Mouse (Mus musculus): ENCODE measurements around the gene Cd163l1. TPM values are rescaled to one million over a fixed set of nuclear protein-coding genes. Genes with fewer than 3 reads are reported as not detected.
A peak's percentile ranks its signal among the peaks of the same experiment; 100 is the strongest.

The Cd163l1 gene
- polyA plus RNA-seq, 2 experiments, result 0.04 to 0.11 TPM

GRCm38 (mm10) chr7:140206904-140207303, 11.2 kb upstream of the Cd163l1 start:
- no peak overlapping the region for H3K4me2 ChIP-seq (replicated peaks; ENCODE audit: low read depth, low read length, severe bottlenecking)
- no peak overlapping the region for H3K27ac ChIP-seq (replicated peaks; ENCODE audit: low read depth, low read length)
- no peak for TF ChIP-seq POLR2A (IDR thresholded peaks at IDR 0.05; ENCODE audit: borderline replicate concordance, extremely low read depth, insufficient read depth, insufficient read length)
- H3K4me1 ChIP-seq (ENCODE audit: control insufficient read depth, insufficient read depth, low read length), result no peaks in the 10 kb centered on the region
- DNase-seq (ENCODE audit: low spot score) (no peak), ATAC-seq (ENCODE audit: low FRiP score, low read depth) (no peak)
- no peak overlapping the region for H3K9ac ChIP-seq (ENCODE audit: low read depth, low read length, severe bottlenecking)
- H3K36me3 ChIP-seq (ENCODE audit: control insufficient read depth, insufficient read depth, low read length), result no peaks in the 10 kb centered on the region
- H3K27me3 ChIP-seq (ENCODE audit: control insufficient read depth, insufficient read depth, low read length), result no peaks in the 10 kb centered on the region
- no peaks in the 10 kb centered on the region for H3K9me3 ChIP-seq (ENCODE audit: control insufficient read depth, low read length)
- WGBS, result 79% methylated on average over 3 of the region's 3 CpGs
- no peak overlapping the region for H3K4me3 ChIP-seq (replicated peaks; ENCODE audit: low read length)

- ATAC-seq (ENCODE audit: low FRiP score, low read depth), result no peak
- H3K4me1 ChIP-seq (ENCODE audit: control insufficient read depth, insufficient read depth, low read length), result no peaks in the 10 kb centered on the region
- no peak overlapping the region for H3K9ac ChIP-seq (ENCODE audit: low read depth, low read length, severe bottlenecking)
- WGBS, result 71% methylated on average over 8 of the region's 8 CpGs
- no peaks in the 10 kb centered on the region for H3K9me3 ChIP-seq (ENCODE audit: control insufficient read depth, low read length)
- DNase-seq (ENCODE audit: low spot score), result no peak
- H3K27me3 ChIP-seq (ENCODE audit: control insufficient read depth, insufficient read depth, low read length), result no peaks in the 10 kb centered on the region
- no peak for TF ChIP-seq POLR2A (IDR thresholded peaks at IDR 0.05; ENCODE audit: borderline replicate concordance, extremely low read depth, insufficient read depth, insufficient read length)
- no peak overlapping the region for H3K4me2 ChIP-seq (replicated peaks; ENCODE audit: low read depth, low read length, severe bottlenecking)
- H3K27ac ChIP-seq (replicated peaks; ENCODE audit: low read depth, low read length), result no peak overlapping the region
- no peak overlapping the region for H3K4me3 ChIP-seq (replicated peaks; ENCODE audit: low read length)
- no peaks in the 10 kb centered on the region for H3K36me3 ChIP-seq (ENCODE audit: control insufficient read depth, insufficient read depth, low read length)
These were observed 9.9 kb upstream of the Cd163l1 start for GRCm38 (mm10) chr7:140208153-140208552.

- WGBS, result 80% methylated on average over 3 of the region's 3 CpGs
These were observed 9.4 kb upstream of the Cd163l1 start for GRCm38 (mm10) chr7:140208677-140209076.

GRCm38 (mm10) chr7:140213841-140214240, 4.2 kb upstream of the Cd163l1 start:
- Histone ChIP-seq H3K9ac (ENCODE audit: low read depth, low read length, severe bottlenecking) (no peak overlapping the region), H3K27me3 (ENCODE audit: control insufficient read depth, insufficient read depth, low read length) (no peaks in the 10 kb centered on the region), H3K27ac (replicated peaks; ENCODE audit: low read depth, low read length) (no peak overlapping the region), H3K4me3 (replicated peaks; ENCODE audit: low read length) (no peak overlapping the region), H3K4me2 (replicated peaks; ENCODE audit: low read depth, low read length, severe bottlenecking) (no peak overlapping the region), H3K9me3 (ENCODE audit: control insufficient read depth, low read length) (no peaks in the 10 kb centered on the region), H3K36me3 (ENCODE audit: control insufficient read depth, insufficient read depth, low read length) (no peaks in the 10 kb centered on the region), H3K4me1 (ENCODE audit: control insufficient read depth, insufficient read depth, low read length) (no peaks in the 10 kb centered on the region)
- DNase-seq (ENCODE audit: low spot score) (no peak), ATAC-seq (ENCODE audit: low FRiP score, low read depth) (no peak)
- TF ChIP-seq POLR2A (IDR thresholded peaks at IDR 0.05; ENCODE audit: borderline replicate concordance, extremely low read depth, insufficient read depth, insufficient read length), result no peak
- 80% methylated on average over 5 of the region's 5 CpGs for WGBS

More at GRCm38 (mm10) chr7:140208677-140209076, 9.4 kb upstream of the Cd163l1 start:
- ATAC-seq (ENCODE audit: low FRiP score, low read depth) (no peak), DNase-seq (ENCODE audit: low spot score) (no peak)
- Histone ChIP-seq H3K4me3 (replicated peaks; ENCODE audit: low read length) (no peak overlapping the region), H3K27ac (replicated peaks; ENCODE audit: low read depth, low read length) (no peak overlapping the region), H3K27me3 (ENCODE audit: control insufficient read depth, insufficient read depth, low read length) (no peaks in the 10 kb centered on the region), H3K9ac (ENCODE audit: low read depth, low read length, severe bottlenecking) (no peak overlapping the region), H3K9me3 (ENCODE audit: control insufficient read depth, low read length) (no peaks in the 10 kb centered on the region), H3K4me1 (ENCODE audit: control insufficient read depth, insufficient read depth, low read length) (no peaks in the 10 kb centered on the region), H3K4me2 (replicated peaks; ENCODE audit: low read depth, low read length, severe bottlenecking) (no peak overlapping the region), H3K36me3 (ENCODE audit: control insufficient read depth, insufficient read depth, low read length) (no peaks in the 10 kb centered on the region)
- no peak for TF ChIP-seq POLR2A (IDR thresholded peaks at IDR 0.05; ENCODE audit: borderline replicate concordance, extremely low read depth, insufficient read depth, insufficient read length)

GRCm38 (mm10) chr7:140219268-140219667, 1.2 kb downstream of the Cd163l1 start:
- WGBS, result 25% methylated on average over 1 of the region's 1 CpGs
- ATAC-seq (ENCODE audit: low FRiP score, low read depth) (no peak), DNase-seq (ENCODE audit: low spot score) (peak; percentile 9)
- Histone ChIP-seq H3K4me3 (replicated peaks; ENCODE audit: low read length) (no peak overlapping the region), H3K4me1 (ENCODE audit: control insufficient read depth, insufficient read depth, low read length) (no peaks in the 10 kb centered on the region), H3K27me3 (ENCODE audit: control insufficient read depth, insufficient read depth, low read length) (no peaks in the 10 kb centered on the region), H3K9me3 (ENCODE audit: control insufficient read depth, low read length) (no peaks in the 10 kb centered on the region), H3K4me2 (replicated peaks; ENCODE audit: low read depth, low read length, severe bottlenecking) (no peak overlapping the region), H3K27ac (replicated peaks; ENCODE audit: low read depth, low read length) (no peak overlapping the region), H3K36me3 (ENCODE audit: control insufficient read depth, insufficient read depth, low read length) (no peaks in the 10 kb centered on the region), H3K9ac (ENCODE audit: low read depth, low read length, severe bottlenecking) (no peak overlapping the region)
- TF ChIP-seq POLR2A (IDR thresholded peaks at IDR 0.05; ENCODE audit: borderline replicate concordance, extremely low read depth, insufficient read depth, insufficient read length), result no peak

- Histone ChIP-seq H3K4me3 (replicated peaks; ENCODE audit: low read length) (no peak overlapping the region), H3K4me1 (ENCODE audit: control insufficient read depth, insufficient read depth, low read length) (no peaks in the 10 kb centered on the region), H3K36me3 (ENCODE audit: control insufficient read depth, insufficient read depth, low read length) (no peaks in the 10 kb centered on the region), H3K4me2 (replicated peaks; ENCODE audit: low read depth, low read length, severe bottlenecking) (no peak overlapping the region), H3K9ac (ENCODE audit: low read depth, low read length, severe bottlenecking) (no peak overlapping the region), H3K9me3 (ENCODE audit: control insufficient read depth, low read length) (no peaks in the 10 kb centered on the region), H3K27ac (replicated peaks; ENCODE audit: low read depth, low read length) (no peak overlapping the region), H3K27me3 (ENCODE audit: control insufficient read depth, insufficient read depth, low read length) (no peaks in the 10 kb centered on the region)
- no peak for DNase-seq (ENCODE audit: low spot score)
- no peak for ATAC-seq (ENCODE audit: low FRiP score, low read depth)
- 84% methylated on average over 4 of the region's 4 CpGs for WGBS
- TF ChIP-seq POLR2A (IDR thresholded peaks at IDR 0.05; ENCODE audit: borderline replicate concordance, extremely low read depth, insufficient read depth, insufficient read length), result no peak
These were observed 2.3 kb downstream of the Cd163l1 start for GRCm38 (mm10) chr7:140220375-140220774.

Data from limb, embryonic 14.5 days (tissue).